Mouse (Mus musculus) megakaryocyte, embryonic 14.5 days (primary cell): ENCODE results near the gene Nfix.

Experiments used
- FLI1 ChIP-seq: IDR thresholded peaks from 2 replicates; pipeline ENCODE4 v1.6.1; 2012; ENCODE audit warnings: low read length, inconsistent platforms, mixed read lengths
- GATA1 ChIP-seq: IDR thresholded peaks from 3 replicates; pipeline ENCODE4 v1.6.1; 2012; ENCODE audit warnings: mixed read lengths, low read length, inconsistent platforms, borderline replicate concordance

DNA sequence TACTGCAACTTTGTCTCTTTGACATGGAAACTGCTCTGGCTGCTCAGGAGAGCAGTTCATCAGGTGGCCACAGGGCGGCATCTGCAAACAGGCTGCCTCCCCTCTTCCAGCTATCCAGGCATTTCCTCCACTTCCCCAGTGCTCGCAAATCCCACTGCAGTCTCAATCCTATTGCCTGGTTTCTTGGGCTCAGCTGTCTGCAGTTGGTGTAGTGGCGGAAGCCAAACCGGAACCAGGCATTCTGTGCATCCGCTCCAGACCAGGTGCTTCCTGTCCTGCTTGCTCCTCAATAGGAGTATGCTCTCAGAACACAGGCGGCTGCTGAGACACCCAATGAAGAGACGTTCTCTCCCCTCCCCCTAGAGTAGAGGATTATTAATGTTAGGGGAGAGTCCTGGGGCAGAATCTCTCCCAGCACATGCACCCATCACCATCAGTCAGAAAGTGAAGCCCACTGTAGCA, 100.3 kb downstream of the Nfix start:
- TF ChIP-seq GATA1: no peak
- peak; percentile 100 for TF ChIP-seq FLI1
